Mouse (Mus musculus) 3134 (cell line): ENCODE results near the gene Gm4559.
A peak's percentile ranks its signal among the peaks of the same experiment; 100 is the strongest.
"Not testable (repeated sequence)": the region's sequence is repeated elsewhere in the genome, so short reads cannot be mapped to it uniquely, and the experiment has no call there.

ENCODE experiments used
- DNase-seq: peaks from one replicate; pipeline ENCODE4 v3.0.0-alpha.2; 2011; ENCODE audit warnings: low spot score; ENCODE audit not compliant: insufficient read length; ENCODE audit errors: extremely low read depth

The Gm4559 gene

DNA sequence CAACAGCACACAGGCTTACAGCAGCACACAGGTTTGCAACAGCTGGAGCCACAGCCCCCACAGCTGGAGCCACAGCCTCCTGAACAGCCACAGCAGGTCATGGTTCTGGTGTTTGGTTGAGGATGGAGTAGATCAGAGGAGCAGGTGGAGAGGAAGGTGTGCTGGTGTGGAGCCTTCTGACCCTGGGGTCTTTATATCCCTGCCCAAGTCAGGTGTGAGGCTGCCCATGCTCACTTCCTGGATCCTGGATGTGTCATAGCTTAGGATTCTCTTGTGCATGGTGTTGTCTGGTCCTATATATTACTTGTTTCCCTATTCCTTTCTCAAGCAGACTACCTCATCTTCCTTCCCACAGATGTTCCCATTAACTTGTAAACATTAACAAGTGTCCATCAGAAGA, at the start of gene Gm4559:
Gene Gm4559 (minus strand): TSS at position 101 of the 400 bp plus-strand sequence.
- not testable (repeated sequence) for DNase-seq

DNA sequence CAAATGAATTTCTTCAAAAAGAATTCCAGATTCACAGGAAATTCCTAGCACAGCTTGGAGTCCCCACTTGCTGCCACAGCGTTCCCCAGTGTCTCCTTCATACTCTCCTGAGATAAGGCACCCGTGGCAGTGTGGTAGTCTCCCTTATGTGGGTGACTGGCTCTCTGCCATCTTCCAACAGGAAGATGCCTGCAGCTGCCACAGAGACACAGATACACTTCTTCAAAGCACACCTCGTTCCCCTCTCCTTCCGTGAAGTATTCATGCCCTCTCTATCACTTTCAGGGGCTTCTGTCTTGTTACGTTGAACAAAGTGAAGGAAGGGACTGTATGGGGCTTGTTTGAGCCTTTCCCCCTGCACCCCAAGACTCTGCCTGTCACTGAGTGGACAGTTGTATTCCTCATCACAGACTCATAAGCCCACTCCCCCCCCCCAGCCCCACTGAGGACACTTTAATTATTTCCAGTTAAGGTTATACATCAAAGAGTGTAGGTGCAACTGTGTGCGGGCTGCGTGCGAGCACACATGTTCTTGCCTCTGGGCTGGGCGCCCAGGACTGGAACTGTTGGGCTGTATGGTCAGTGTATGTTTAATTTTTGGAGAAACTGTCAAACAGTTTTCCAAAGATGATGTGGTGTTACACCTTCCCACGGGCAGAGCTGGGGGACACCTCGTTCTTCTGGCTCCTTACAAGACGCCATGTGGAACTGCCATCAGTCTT, 49.4 kb upstream of the Gm4559 start:
- DNase-seq: no peak

DNA sequence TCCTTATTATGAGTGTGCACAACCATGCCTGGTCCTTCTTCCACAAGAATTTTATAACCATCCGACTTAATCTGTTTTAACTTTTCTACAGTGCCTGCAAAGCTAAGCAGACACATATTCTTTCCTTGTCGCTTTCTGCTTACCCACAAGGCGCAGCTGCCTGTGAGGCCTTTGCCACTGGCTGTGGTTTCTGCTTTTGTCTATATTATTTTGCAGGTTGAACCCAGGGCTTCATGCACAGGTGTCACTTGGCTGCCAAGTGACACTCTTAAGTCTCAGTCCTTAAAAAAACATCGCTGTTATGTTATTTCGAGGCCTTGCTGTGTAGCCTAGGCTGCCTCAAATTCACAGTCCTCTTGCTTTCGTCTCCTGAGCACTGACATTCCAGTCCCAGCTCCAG, 48.5 kb upstream of the Gm4559 start:
- no peak for DNase-seq

DNA sequence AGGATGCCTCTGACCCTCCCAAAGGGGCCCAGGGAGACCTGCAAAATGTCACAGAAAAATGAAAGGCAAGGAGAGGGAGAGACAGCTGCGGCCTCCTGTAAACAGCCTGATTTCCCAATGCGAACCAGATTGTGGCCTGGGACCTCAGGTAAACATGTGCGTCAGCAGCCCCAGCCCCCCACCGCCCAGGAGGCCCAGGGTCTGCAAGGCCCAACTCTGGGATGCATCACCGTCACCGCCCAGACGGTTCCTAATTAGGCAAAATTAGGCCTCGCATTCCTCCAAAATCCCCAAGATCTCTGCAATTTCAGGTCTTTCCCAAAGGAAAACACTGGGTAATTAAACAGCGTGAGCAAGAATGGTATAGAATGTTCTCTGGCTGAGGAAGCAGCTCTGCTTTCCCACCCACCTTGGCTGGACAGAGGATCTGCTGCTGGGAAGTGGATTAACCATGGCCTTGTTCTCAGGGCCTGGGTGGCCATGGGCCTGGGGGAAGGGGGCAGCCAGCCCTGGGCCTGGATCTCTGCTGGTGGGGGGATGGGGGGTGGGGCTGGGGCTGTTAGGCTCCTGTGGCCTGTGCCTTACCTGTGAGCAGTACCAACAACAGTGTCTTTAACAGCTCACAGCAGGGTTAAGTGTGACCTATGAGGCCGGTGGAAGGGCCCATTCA, 47.6 kb upstream of the Gm4559 start:
- DNase-seq: not testable (repeated sequence)

DNA sequence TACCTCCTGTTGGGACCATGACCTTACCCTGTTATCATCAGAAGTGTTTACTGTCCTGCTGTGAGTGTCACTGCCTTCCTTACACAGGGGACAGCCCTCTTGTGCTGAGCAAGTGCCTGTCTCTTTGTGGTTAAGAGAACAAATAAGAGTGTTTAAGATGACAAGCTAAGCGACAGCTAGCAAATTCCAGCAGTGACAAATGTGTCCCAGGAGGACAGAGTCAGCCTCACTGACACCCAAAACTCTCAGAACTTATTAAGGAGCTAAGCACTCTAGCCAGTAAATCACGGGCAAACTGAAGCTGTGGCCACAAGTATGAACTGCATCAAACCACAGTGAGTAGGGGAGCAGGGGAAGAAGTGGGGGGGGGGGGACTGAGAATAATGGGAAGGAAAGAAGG, 46.7 kb upstream of the Gm4559 start:
- no peak for DNase-seq

DNA sequence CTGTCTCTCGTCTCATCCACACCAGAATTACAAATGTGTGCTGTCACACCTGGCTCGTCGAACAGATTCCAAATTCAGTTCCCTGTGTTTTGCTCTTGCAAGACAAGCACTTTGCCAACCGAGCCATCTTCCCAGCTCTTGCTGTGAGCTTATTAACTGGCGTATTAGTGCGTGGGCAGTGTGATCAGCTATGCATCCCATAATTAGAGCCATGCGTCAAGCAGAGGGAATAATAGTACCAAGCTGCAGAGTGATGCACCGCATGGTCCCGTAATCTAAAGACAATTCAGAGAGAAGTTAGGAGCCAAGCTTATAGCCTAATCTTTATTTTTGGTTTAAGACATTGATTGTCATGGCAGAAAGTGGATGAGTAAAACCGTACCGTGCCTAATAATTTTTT, 45.0 kb upstream of the Gm4559 start:
- no peak for DNase-seq

DNA sequence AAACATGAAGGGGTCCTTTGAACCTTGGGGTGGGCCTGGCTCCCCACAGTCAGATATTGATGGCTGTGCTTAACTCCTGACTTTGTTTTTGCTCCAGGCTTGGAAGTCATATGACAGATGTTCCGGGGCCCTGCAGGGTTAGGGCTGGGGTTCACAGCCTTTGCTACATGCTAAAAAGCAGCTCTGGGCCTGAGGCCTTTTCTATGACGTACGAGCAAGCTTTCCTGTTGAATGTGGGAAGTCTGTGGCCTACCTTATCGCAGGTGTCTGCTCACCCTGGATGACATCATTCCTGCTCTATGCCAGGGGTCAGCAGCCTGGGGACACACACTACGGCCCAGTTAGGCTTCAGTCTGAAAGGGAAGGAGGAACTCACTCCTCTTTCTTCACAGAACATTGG, 43.1 kb upstream of the Gm4559 start:
- no peak for DNase-seq

DNA sequence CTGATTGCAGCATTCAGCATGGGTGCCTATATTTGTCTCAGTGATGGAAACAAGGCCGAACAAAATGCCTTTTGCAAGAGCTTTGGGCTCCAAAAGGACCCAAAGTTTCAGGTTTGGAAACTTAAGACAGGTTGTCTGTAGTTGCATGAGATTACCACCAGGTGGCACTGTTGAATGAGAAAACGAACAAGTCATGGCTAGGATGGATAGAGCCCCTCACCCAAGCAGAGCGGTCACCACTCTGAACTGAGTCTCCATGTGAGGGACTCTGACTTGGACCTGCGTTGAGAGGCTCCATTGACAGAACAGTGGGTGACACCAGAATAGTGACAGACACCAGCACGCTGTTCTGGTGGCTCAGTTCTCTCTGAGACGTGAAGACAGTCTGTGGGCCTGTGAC, 42.4 kb upstream of the Gm4559 start:
- no peak for DNase-seq

DNA sequence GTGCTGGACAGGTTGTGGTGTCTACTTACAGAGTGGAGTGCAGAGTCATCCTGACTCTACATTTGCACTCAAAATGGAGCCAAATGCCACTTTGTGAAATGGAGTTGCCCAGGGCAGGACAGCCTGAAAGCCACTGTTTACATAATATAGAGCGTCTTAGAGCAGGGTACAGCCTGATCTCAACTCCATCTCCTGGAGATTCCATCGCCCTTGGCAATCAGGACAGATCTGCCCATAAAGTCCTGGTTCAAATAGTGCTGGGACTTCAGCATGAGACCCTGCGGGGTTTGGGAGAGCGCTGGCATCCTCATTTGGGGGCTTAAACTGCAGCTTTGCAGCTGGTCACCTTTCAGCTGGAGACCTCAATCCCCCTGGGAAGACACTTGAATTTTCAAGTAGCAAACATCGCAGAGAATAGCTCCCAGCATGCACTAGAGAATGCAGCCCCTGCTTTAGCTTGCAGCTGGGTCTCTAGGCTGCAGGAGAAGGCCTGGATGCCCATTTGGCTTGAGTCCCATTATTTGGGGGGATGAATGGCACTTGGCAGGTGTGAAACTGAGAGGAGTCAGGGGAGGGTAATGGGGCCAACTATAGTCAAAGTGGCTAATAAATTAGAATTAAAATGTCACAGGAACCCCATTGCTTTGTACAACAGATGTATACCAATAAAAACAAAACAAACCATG, 40.6 kb upstream of the Gm4559 start:
- no peak for DNase-seq

DNA sequence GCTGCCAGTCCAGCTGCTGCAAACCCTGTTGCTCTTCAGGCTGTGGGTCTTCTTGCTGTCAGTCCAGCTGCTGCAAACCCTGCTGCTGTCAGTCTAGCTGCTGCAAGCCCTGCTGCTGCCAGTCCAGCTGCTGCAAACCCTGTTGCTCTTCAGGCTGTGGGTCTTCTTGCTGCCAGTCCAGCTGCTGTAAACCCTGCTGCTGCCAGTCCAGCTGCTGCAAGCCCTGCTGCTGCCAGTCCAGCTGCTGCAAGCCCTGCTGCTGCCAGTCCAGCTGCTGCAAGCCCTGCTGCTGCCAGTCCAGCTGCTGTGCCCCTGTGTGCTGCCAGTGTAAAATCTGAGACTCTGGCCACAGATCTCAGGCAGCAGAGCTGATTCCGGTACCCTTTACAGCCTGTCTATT, 29.8 kb upstream of the Gm4559 start:
- DNase-seq: not testable (repeated sequence)

DNA sequence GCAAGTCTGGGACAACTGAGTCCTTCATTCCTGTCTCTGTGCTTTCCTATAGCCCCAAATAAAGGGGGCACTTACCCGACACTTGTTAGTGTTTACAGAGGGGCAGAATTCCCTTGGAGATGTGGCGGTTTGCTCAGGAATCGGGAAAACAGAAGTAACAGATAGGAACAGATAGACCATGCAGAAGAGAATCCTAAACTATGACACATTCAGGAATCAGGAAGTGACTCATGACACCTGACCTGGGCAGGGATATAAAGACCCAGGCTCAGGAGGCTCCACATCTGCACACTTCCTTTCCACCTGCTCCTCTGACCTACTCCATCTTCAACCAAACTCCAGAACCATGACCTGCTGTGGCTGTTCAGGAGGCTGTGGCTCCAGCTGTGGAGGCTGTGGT, 29.1 kb upstream of the Gm4559 start, which contains the start of gene Krtap5-4:
Gene Krtap5-4 (plus strand): TSS at position 301 of the 400 bp plus-strand sequence.
- DNase-seq: no peak

DNA sequence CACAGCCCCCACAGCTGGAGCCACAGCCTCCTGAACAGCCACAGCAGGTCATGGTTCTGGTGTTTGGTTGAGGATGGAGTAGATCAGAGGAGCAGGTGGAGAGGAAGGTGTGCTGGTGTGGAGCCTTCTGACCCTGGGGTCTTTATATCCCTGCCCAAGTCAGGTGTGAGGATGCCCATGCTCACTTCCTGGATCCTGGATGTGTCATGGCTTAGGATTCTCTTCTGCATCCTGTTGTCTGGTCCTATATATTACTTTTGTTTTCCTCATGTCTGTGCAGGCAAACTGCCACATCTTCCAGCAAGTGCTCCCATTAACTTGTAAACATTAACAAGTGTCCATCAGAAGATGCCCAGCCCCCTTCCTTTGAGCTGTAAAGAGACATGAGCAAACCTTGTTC, 22.9 kb upstream of the Gm4559 start, which contains the start of gene Krtap5-1:
Gene Krtap5-1 (minus strand): TSS at position 101 of the 400 bp plus-strand sequence.
- DNase-seq: not testable (repeated sequence)

DNA sequence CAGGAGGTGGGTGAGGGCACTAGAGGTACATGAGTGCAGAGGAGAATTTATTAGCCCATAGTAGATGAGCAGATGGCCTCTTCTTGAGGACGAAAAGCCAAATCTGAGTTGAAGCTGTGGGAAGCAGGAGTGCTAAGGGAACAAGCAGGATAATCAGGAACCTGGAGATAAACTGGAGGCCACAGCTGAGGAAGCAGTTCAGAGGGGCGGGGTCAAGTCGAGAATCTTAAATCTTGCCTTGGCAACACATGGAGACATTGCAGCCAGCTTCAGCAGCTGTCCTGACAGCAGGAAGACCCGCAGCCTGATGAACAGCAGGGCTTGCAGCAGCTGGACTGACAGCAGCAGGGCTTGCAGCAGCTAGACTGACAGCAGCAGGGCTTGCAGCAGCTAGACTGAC, 21.9 kb upstream of the Gm4559 start:
- not testable (repeated sequence) for DNase-seq

DNA sequence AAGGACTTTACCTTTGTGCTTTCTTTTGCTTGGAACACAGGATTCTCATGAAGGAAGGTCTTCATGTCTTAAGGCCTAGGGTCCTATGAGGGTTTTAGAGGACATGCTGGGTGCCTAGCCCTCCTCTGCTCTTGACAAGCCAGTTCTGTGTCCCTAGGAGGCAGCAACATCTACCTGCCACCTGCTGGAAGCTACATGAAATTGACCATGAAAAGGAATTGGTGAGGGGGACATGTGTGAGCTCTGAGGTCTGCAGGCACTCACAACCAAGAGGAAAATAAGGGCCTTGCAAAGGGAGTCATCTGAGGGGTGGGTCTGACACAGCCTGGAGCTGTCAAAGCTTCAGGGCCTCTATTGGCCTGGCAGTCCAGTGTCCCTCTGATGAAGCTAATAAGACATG, 21.3 kb upstream of the Gm4559 start:
- no peak for DNase-seq

DNA sequence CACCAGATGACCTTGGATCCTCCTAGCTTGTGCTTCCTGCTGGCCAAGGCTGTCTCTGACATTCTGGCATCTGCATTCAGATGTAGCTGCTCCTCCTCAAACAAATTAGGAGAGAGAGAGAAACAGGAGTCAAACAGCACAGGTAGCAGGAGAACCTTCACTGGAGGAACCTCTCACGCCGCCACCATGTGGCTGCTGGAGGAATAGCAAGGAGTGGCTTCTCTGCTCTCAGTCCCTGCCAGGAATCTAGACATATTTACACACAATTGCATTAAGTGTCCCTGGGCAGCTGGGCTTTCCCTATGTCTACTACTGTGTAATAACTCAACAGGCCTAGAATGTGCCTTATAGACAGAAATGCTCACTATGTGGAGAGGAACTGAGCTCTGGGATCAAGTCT, 19.7 kb upstream of the Gm4559 start:
- DNase-seq: not testable (repeated sequence)

DNA sequence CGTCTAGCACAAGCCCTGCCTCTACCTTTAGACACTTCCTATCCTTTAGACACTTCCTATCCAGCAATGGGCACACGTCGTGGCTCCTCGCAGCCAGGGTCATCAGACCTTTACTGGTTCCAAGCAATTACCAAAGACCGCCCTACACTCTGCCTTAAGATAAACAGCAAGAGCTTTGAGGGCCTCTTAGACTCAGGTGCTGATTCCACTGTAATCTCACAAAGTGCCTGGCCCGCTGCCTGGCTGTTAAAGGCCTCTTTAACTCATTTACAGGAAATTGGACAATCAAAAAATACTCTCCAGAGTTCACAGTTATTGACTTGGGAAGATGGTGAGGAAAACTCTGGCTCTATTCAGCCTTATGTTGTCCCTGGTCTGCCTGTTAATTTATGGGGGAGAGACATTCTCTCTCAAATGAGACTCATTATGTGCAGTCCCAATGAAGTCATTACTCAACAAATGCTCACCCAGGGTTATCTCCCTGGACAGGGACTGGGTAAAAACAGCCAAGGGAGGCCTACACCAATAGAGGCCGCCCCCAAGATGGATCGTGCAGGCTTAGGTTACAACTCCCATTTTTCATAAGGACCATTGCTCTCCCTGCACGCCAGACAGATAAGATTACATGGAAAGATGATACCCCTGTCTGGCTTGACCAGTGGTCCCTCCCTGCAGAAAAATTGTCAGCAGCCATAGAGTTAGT, 11.9 kb upstream of the Gm4559 start:
- not testable (repeated sequence) for DNase-seq

DNA sequence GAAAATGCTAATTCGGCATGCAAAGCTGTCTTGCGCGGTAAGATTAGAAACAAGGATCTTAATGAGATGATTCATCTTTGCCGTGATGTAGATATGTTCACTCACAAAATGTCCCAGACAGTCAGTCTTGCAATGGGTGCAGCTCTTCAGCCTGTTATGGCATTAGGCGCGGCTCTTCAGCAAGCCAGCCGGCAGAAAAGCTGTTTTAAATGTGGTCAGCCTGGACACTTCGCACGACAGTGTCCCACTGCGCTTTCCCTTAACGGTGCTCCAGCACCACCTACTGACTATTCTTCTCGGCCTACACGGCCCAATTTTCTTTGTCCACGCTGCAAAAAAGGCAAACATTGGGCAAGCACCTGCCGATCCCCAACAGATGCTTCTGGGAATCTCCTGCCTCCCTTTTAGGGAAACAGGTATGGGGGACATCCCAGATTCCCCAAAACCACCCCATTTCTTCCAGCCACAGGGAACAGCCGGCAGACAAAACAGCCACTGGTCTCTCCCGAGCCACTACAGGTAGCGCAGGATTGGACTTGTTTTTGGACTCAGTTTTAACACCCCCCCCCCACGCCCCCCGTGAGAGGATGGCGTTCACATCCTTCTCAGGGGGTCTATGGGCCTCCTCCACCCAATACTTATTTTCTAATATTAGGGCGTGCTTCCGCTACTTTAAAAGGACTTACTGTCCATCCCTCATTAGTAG, 11.1 kb upstream of the Gm4559 start:
- no peak for DNase-seq

DNA sequence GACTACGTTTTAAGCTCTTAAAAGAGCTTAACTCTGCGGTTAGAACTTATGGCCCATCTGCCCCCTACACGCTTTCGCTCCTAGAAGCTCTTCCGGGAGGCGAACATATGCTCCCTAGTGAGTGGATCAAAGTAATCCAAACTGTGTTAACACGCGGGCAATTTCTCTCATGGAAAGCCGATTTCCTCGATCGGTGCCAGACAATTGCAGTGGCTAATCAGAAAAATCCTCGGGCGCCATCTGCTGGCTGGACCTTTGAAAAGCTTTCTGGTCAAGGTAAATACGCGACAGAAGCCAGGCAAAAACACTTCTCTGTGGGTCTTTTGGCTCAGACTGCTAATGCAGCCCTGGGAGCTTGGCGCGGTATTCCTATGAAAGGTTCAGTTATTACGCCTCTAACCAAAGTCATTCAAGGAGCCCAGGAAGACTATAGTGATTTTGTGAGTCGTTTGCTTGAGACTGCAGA, 10.5 kb upstream of the Gm4559 start:
- DNase-seq: peak; percentile 41

DNA sequence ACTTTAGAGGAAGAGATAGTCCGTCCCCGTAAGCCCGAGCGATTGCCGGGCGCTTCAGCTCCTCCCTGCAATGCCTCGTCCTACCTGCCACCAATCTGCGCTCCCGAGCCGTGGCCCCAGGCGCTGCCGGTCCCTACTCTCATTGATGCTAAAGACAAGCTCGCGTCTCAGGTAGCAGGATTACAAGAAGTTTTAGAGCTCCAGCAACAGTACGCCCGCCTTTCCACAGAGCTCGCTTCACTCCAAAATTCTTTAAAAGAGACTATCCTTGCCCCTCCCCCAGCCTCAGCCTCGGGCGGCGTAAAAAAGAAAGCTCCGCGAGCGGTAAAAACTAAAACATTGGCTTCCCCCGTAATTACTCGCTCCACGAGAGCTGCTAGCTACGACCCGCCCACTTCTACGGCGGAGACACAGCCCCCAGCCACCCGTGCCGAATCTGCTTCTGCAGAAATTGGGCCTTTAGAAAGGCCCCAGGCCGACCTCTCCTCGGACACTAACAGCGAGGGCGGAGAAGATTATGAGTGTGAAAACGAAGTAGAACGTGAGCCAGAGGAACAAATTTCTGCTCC, 9.9 kb upstream of the Gm4559 start:
- peak; percentile 41 for DNase-seq

DNA sequence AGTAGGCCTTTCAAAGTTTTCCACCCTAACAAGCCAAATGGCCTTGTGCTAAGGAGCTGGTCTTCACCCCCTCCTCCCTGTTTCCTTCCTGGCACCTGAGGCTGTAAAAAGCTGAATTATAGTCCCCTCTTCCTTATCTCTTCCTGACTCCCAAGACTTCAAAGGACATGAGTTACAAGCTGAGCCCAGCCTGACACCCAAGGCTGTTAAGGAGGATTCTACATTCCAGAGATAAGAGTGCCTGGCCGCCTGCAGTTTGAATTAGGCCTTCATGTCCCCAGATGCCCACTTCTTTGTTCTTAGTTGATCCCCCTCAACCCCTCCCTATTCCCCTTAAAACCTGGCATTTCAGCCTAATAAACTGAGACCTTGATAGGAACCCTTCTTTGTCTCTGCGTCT, 8.7 kb upstream of the Gm4559 start:
- DNase-seq: not testable (repeated sequence)
